Mouse (Mus musculus) adrenal gland, postnatal 10 days (tissue): ENCODE measurements around the gene Abat. TPM values are rescaled to one million over a fixed set of nuclear protein-coding genes. Genes with fewer than 3 reads are reported as not detected.

Experiments
- DNase-seq: peaks from one replicate; pipeline ENCODE4 v3.0.0; 2021; ENCODE audit warnings: mixed read lengths
- total RNA-seq, 2 experiments: library from RNA; stranded (reverse); gene quantifications; 2 replicates each; pipeline ENCODE4 v1.2.3; 2021

The Abat gene
- total RNA-seq, 2 experiments from 2014 or later = 29.8 to 33.6 TPM

GRCm38 (mm10) chr16:8637217-8638051 lies 124.2 kb downstream of the Abat start, which contains the start of the genes Pmm2 and Tmem186:
TSS of gene Pmm2 (plus strand) at chr16:8637674.
TSS of gene Tmem186 (minus strand) at chr16:8637712.
- peak; percentile 86 for DNase-seq

DNA sequence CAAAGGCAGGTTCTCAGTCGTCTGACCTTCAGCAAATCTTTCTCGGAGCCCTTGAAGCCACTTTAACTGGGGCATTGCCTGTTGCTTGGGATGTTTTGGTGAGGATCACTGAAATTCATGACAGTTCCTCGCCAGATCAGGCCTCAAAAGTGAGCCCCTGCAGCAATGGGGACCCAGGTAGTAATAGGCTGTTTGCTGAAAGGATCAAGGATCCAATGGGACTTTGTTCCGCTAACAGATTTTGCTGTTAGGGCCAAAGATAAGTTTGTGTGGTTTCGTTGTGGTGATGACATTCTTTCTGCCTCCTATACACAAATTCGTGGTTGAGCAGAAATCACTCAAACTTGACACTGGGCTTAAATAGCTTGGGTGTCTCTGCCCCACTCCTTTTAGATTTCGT lies 124.9 kb downstream of the Abat start:
- DNase-seq = no peak

- no peak for DNase-seq
Observed at GRCm38 (mm10) chr16:8639466-8640191, 126.4 kb downstream of the Abat start.

- DNase-seq = peak; percentile 60
Observed at GRCm38 (mm10) chr16:8643855-8644254, 130.6 kb downstream of the Abat start.

- no peak for DNase-seq
Observed at GRCm38 (mm10) chr16:8645546-8645945, 132.3 kb downstream of the Abat start.

GRCm38 (mm10) chr16:8650007-8650406 lies 136.8 kb downstream of the Abat start:
- DNase-seq = peak; percentile 59

- DNase-seq = no peak
Observed at GRCm38 (mm10) chr16:8655108-8655507, 141.9 kb downstream of the Abat start.

DNA sequence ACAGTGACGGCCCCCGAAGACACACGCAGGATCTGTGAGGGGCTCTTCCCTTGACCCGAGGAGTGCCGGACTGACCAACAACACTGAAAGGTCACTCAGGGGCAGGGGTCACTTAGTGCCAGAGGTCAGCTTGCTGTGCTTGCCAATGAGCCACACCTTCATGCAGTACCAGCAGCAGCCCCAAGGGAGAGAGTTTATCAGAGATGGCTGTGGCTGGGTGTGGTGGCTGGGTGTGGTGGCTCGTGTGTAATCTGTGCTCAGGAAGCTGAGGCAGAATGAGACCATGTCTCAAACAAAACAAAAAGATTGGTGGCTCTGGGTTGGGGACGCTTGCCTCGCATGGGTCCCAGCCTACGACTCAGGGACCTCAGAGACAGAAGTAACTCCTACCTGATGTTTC lies 142.4 kb downstream of the Abat start:
- no peak for DNase-seq

GRCm38 (mm10) chr16:8656256-8656655 lies 143.0 kb downstream of the Abat start:
- no peak for DNase-seq

- DNase-seq = no peak
Observed at GRCm38 (mm10) chr16:8658349-8658748, 145.1 kb downstream of the Abat start.

- DNase-seq = peak; percentile 78
Observed at GRCm38 (mm10) chr16:8658764-8659163, 145.5 kb downstream of the Abat start.

DNA sequence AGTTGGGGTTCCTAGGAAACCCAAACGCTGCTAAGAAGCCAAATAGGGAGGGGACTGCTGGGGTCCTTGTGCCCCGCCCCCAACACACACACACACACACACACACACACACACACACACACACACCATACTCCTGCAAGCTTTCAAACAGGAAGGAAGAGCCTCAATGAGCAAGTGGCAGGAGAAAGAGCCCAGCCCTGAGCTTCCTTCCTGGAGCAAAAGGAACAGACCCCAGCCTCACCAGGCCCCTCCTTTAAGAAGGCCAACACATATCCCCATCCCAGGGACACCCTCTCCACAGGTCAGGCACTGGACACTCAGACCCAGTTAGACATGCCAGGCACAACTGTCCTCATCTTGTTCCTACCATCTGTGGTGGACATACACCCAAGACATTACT lies 149.8 kb downstream of the Abat start:
- no peak for DNase-seq

- no peak for DNase-seq
Observed at GRCm38 (mm10) chr16:8663606-8664539, 150.6 kb downstream of the Abat start.

- DNase-seq = no peak
Observed at GRCm38 (mm10) chr16:8665367-8665766, 152.1 kb downstream of the Abat start.

DNA sequence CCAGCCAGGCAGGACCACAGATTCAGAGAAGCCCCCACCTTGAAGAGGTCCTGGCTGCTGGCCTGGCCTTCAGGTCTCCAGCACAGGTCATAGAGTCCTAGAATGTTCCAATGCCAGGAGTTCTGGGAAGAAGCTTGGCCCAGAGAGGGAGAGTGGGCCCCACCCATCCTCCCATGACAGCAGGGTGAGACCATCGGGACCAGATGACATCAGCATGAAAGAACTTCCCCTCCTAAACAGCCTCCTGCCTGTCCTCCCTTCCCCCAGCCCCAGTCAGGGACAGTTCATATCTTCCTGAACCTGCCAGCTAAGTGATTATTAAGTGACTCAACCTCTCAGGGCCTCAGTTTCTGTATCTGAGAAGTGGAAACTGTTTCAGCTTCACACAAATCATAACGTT lies 153.2 kb downstream of the Abat start:
- DNase-seq = peak; percentile 53

- DNase-seq = no peak
Observed at GRCm38 (mm10) chr16:8667261-8667660, 154.0 kb downstream of the Abat start.

DNA sequence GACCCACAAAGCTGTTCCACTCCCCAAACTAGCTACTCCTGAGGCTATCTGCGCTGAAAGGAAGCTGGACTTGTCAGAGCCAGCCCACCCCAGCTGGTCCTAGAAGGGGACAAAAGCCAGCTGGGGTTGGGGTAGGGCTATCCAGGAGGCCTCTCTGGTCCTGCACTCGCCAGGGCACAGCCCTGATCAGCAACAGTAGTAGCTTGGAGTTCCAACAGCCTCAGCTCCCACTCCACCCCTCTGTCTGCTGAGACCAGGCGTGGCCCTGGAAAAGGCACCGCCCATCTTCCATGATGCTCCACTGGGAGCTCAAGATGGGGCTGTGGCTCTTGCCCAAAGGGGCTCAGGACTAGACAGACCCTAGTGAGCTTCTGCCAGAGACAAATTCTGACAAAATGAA lies 154.6 kb downstream of the Abat start:
- DNase-seq = no peak

GRCm38 (mm10) chr16:8668386-8668785 lies 155.2 kb downstream of the Abat start:
- no peak for DNase-seq

- DNase-seq = no peak
Observed at GRCm38 (mm10) chr16:8669432-8669831, 156.2 kb downstream of the Abat start.

DNA sequence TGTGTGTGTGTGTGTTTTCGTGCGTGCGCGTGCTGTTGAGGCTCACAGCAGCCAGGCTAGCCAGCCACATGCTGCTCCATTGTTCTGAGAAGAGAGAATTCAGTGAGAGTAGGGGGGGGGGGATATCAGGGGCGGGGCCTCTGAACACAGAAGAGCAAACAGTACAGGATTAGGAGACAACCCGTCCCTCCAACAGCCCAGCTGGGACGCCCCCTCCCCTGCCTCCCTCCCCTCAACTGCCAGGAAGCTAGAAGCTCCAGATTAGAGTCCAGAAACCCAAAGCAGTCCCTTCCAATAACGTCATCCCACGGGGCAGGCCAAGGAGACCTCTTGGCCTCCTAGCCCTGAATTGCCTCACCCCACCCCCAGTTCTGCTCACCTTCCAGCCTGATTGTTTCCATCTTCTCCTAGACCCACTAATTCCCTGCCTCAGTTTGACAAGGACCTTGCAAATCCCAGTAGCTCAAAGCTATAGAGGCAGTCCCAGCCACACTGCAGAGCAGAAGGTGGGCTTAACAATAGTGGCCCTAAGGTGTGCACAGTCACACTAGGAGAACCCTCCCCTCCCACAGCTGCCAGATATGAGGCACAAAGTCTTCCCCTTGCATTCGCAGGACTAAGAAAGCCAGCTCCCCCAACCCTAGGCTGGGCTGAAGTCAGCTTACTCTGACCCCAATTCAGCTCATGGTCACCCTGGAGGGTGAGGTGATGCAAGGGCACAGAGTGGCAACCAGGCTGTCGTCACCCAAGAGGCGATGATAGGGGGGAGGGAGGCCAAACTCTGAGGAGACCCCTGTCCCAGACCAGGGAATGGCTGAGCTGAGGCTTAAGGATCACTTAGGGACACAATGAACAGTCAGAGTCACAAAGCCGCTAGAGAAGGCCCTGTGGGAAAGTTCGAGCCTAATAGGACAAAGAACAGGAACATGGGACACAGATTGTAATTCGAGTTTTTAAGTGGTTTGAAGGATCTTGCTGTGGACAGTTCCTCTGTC lies 157.1 kb downstream of the Abat start:
- DNase-seq = peak; percentile 45
